Mouse (Mus musculus): ENCODE results near the gene Coasy.

Gene Coasy

GRCm38 (mm10) chr11:101062971-101063675 lies 19.2 kb upstream of the Coasy start:
- no peak for DNase-seq (ENCODE audit: low spot score in 2 of 2)

GRCm38 (mm10) chr11:101063676-101064327 lies 18.6 kb upstream of the Coasy start:
- peak; percentile 91 to 93 for DNase-seq (ENCODE audit: low spot score in 2 of 2)

GRCm38 (mm10) chr11:101064462-101064861 lies 17.9 kb upstream of the Coasy start:
- no peak for DNase-seq (ENCODE audit: low spot score in 2 of 2)

GRCm38 (mm10) chr11:101065002-101065401 lies 17.4 kb upstream of the Coasy start:
- no peak for DNase-seq (ENCODE audit: low spot score in 2 of 2)

GRCm38 (mm10) chr11:101066549-101067412 lies 15.6 kb upstream of the Coasy start:
- peak; percentile 69 to 82 for DNase-seq (ENCODE audit: low spot score in 2 of 2)

- peak; percentile 95 to 96 for DNase-seq (ENCODE audit: low spot score in 2 of 2)
These were observed 12.8 kb upstream of the Coasy start, which contains the start of gene Naglu for GRCm38 (mm10) chr11:101069391-101070188. Gene Naglu, plus strand, starts transcription at chr11:101070012.

GRCm38 (mm10) chr11:101070189-101070527 lies 12.2 kb upstream of the Coasy start:
- no peak for DNase-seq (ENCODE audit: low spot score in 2 of 2)

GRCm38 (mm10) chr11:101070987-101071386 lies 11.4 kb upstream of the Coasy start:
- DNase-seq (ENCODE audit: low spot score in 2 of 2) = no peak

- no peak for DNase-seq (ENCODE audit: low spot score in 2 of 2)
These were observed 10.4 kb upstream of the Coasy start for GRCm38 (mm10) chr11:101071810-101072428.

GRCm38 (mm10) chr11:101078121-101078520 lies 4.2 kb upstream of the Coasy start, which contains the start of gene Hsd17b1:
Gene Hsd17b1, plus strand, starts transcription at chr11:101078411.
- no peak for DNase-seq (ENCODE audit: low spot score in 2 of 2)

- no peak for DNase-seq (ENCODE audit: low spot score in 2 of 2)
These were observed 2.6 kb upstream of the Coasy start for GRCm38 (mm10) chr11:101079746-101080145.

GRCm38 (mm10) chr11:101080421-101080820 lies 1.9 kb upstream of the Coasy start:
- no peak for DNase-seq (ENCODE audit: low spot score in 2 of 2)

- DNase-seq (ENCODE audit: low spot score in 2 of 2) = no peak
These were observed 706 bp upstream of the Coasy start for GRCm38 (mm10) chr11:101081659-101082058.

- DNase-seq (ENCODE audit: low spot score in 2 of 2) = no peak
These were observed 825 bp downstream of the Coasy start for GRCm38 (mm10) chr11:101083083-101083697.

- no peak for DNase-seq (ENCODE audit: low spot score in 2 of 2)
These were observed 1.9 kb downstream of the Coasy start for GRCm38 (mm10) chr11:101084246-101084645.

GRCm38 (mm10) chr11:101084811-101085210 lies 2.4 kb downstream of the Coasy start:
- no peak for DNase-seq (ENCODE audit: low spot score in 2 of 2)

- DNase-seq (ENCODE audit: low spot score in 2 of 2) = no peak
These were observed 3.4 kb downstream of the Coasy start for GRCm38 (mm10) chr11:101085617-101086322.

GRCm38 (mm10) chr11:101086323-101086674 lies 3.9 kb downstream of the Coasy start:
- DNase-seq (ENCODE audit: low spot score in 2 of 2) = no peak

- DNase-seq (ENCODE audit: low spot score in 2 of 2) = peak; percentile 91 to 92
These were observed 4.7 kb downstream of the Coasy start, which contains the start of gene Mlx for GRCm38 (mm10) chr11:101086756-101087681. Gene Mlx, plus strand, starts transcription at chr11:101087277.
